Mouse (Mus musculus) embryonic facial prominence, embryonic 11.5 days (tissue): ENCODE results near the gene Evc. TPM values are rescaled to one million over a fixed set of nuclear protein-coding genes. Genes with fewer than 3 reads are reported as not detected.

Source experiments
- ATAC-seq: fragments of 200-750 bp; cut with Nextera tagmentation; replicated peaks from 2 replicates; pipeline ENCODE4 v1.8.0; 2017; ENCODE audit warnings: low read depth; ENCODE audit not compliant: insufficient number of reproducible peaks, low FRiP score, low TSS enrichment
- DNase-seq: peaks from one replicate; pipeline ENCODE4 v3.0.0-alpha.2; 2015; ENCODE audit warnings: low spot score
- H3K27ac ChIP-seq: fragments of 300-500 bp; sonication (generic); replicated peaks from 2 replicates; pipeline ENCODE4 v1.5.1; 2014; ENCODE audit warnings: mild to moderate bottlenecking, low read depth, low read length, control low read depth
- H3K27me3 ChIP-seq: fragments of 300-500 bp; sonication (generic); 2 replicates; pipeline ENCODE4 v1.6.1; 2014; ENCODE audit warnings: mild to moderate bottlenecking, low read length, moderate library complexity, mixed read lengths; ENCODE audit not compliant: control insufficient read depth, insufficient read depth
- H3K36me3 ChIP-seq: fragments of 300-500 bp; sonication (generic); replicated peaks from 2 replicates; pipeline ENCODE4 v1.6.1; 2014; ENCODE audit warnings: low read depth, mild to moderate bottlenecking, low read length, moderate library complexity, mixed read lengths; ENCODE audit not compliant: control insufficient read depth, insufficient read depth
- H3K4me1 ChIP-seq: fragments of 300-500 bp; sonication (generic); 2 replicates; pipeline ENCODE4 v1.6.1; 2014; ENCODE audit warnings: low read length, mixed read lengths; ENCODE audit not compliant: control insufficient read depth, insufficient read depth
- H3K4me2 ChIP-seq: fragments of 300-500 bp; sonication (generic); 2 replicates; pipeline ENCODE4 v1.6.1; 2014; ENCODE audit warnings: low read depth, mild to moderate bottlenecking, control low read depth, low read length, moderate library complexity
- H3K4me3 ChIP-seq: fragments of 300-500 bp; sonication (generic); 2 replicates; pipeline ENCODE4 v1.5.1; 2014; ENCODE audit warnings: low read depth, low read length, control low read depth
- H3K9ac ChIP-seq: fragments of 300-500 bp; sonication (generic); replicated peaks from 2 replicates; pipeline ENCODE4 v1.6.1; 2014; ENCODE audit warnings: mild to moderate bottlenecking, control low read depth, low read length
- H3K9me3 ChIP-seq: fragments of 300-500 bp; sonication (generic); replicated peaks from 2 replicates; pipeline ENCODE4 v1.6.1; 2016; ENCODE audit warnings: mild to moderate bottlenecking, low read length, inconsistent platforms, mixed read lengths; ENCODE audit not compliant: control insufficient read depth
- WGBS: fragments of 180-500 bp; shearing (Covaris S2); extraction: QIAGEN DNeasy Blood & Tissue Kit; methylation state at CpG from one replicate; pipeline ENCODE4 v1.1.7; 2014; 5-methylcytosine and 5-hydroxymethylcytosine counted together
- polyA plus RNA-seq: library from polyadenylated mRNA; unstranded; fragments of >200 nt; fragmentation: Nextera tagmentation; extraction: Ambion mirVana; gene quantifications from 2 replicates; pipeline ENCODE4 v1.2.1, GENCODE M21; 2014

The Evc gene
- polyA plus RNA-seq, 1 experiment from 2014 or later: 15.7 TPM

- DNase-seq (no peak), ATAC-seq (no peak)
- Histone ChIP-seq H3K4me1 (no peaks in the 10 kb centered on the region), H3K4me2 (no peak overlapping the region), H3K4me3 (no peak overlapping the region), H3K9ac (no peak overlapping the region), H3K36me3 (no peaks in the 10 kb centered on the region; the same call in none of the 2 replicates), H3K27me3 (no peaks in the 10 kb centered on the region), H3K9me3 (no peaks in the 10 kb centered on the region), H3K27ac (no peak overlapping the region)
- 85% methylated on average over 2 of the region's 2 CpGs for WGBS
These were observed 5.6 kb downstream of the Evc start for GRCm38 (mm10) chr5:37331133-37331505.

GRCm38 (mm10) chr5:37330449-37331132 lies 6.1 kb downstream of the Evc start:
- Histone ChIP-seq H3K36me3 (no peaks in the 10 kb centered on the region; the same call in none of the 2 replicates), H3K4me3 (no peak overlapping the region), H3K4me2 (no peak overlapping the region), H3K9ac (no peak overlapping the region), H3K4me1 (no peaks in the 10 kb centered on the region), H3K27me3 (no peaks in the 10 kb centered on the region), H3K9me3 (no peaks in the 10 kb centered on the region), H3K27ac (no peak overlapping the region)
- ATAC-seq: no peak
- 90% methylated on average over 8 of the region's 8 CpGs for WGBS
- no peak for DNase-seq

GRCm38 (mm10) chr5:37326675-37327074 lies 10.0 kb downstream of the Evc start:
- Histone ChIP-seq H3K9me3 (no peaks in the 10 kb centered on the region), H3K9ac (no peak overlapping the region), H3K27ac (no peak overlapping the region), H3K36me3 (no peaks in the 10 kb centered on the region; the same call in none of the 2 replicates), H3K4me2 (no peak overlapping the region), H3K4me3 (no peak overlapping the region), H3K4me1 (no peaks in the 10 kb centered on the region), H3K27me3 (no peaks in the 10 kb centered on the region)
- WGBS: 91% methylated on average over 6 of the region's 6 CpGs
- DNase-seq (no peak), ATAC-seq (no peak)

GRCm38 (mm10) chr5:37320761-37321160 lies 15.9 kb downstream of the Evc start:
- WGBS: 96% methylated on average over 4 of the region's 4 CpGs
- Histone ChIP-seq H3K36me3 (peaks cover 5% of the 10 kb centered on the region; the same call in 1 of the 2 replicates), H3K4me3 (no peak overlapping the region), H3K9me3 (no peaks in the 10 kb centered on the region), H3K27me3 (no peaks in the 10 kb centered on the region), H3K9ac (no peak overlapping the region), H3K4me1 (no peaks in the 10 kb centered on the region), H3K27ac (no peak overlapping the region), H3K4me2 (no peak overlapping the region)
- ATAC-seq: no peak
- no peak for DNase-seq

- Histone ChIP-seq H3K4me2 (no peak overlapping the region), H3K27me3 (no peaks in the 10 kb centered on the region), H3K9me3 (no peaks in the 10 kb centered on the region), H3K27ac (no peak overlapping the region), H3K4me1 (no peaks in the 10 kb centered on the region), H3K9ac (no peak overlapping the region), H3K4me3 (no peak overlapping the region), H3K36me3 (peaks cover 8% of the 10 kb centered on the region; the same call in 1 of the 2 replicates)
- 79% methylated on average over 3 of the region's 3 CpGs for whole genome bisulfite sequencing
- ATAC-seq: no peak
- DNase-seq: no peak
These were observed 16.5 kb downstream of the Evc start for GRCm38 (mm10) chr5:37320174-37320573.

GRCm38 (mm10) chr5:37318715-37319114 lies 18.0 kb downstream of the Evc start:
- H3K4me2 ChIP-seq: no peak overlapping the region
- H3K9me3 ChIP-seq: no peaks in the 10 kb centered on the region
- H3K4me3 ChIP-seq: no peak overlapping the region
- no peaks in the 10 kb centered on the region for H3K27me3 ChIP-seq
- ATAC-seq (no peak), DNase-seq (no peak)
- H3K9ac ChIP-seq: no peak overlapping the region
- 91% methylated on average over 6 of the region's 6 CpGs for WGBS
- H3K36me3 ChIP-seq: peaks cover 8% of the 10 kb centered on the region
- no peak overlapping the region for H3K27ac ChIP-seq
- no peaks in the 10 kb centered on the region for H3K4me1 ChIP-seq

GRCm38 (mm10) chr5:37312980-37313722 lies 23.5 kb downstream of the Evc start:
- 85% methylated on average over 12 of the region's 12 CpGs for WGBS
- no peak overlapping the region for H3K4me2 ChIP-seq
- ATAC-seq (no peak), DNase-seq (no peak)
- no peak overlapping the region for H3K9ac ChIP-seq
- H3K9me3 ChIP-seq: no peaks in the 10 kb centered on the region
- H3K27me3 ChIP-seq: no peaks in the 10 kb centered on the region
- H3K36me3 ChIP-seq: peaks cover 3% of the 10 kb centered on the region
- no peak overlapping the region for H3K27ac ChIP-seq
- H3K4me1 ChIP-seq: no peaks in the 10 kb centered on the region
- H3K4me3 ChIP-seq: no peak overlapping the region

- H3K9ac ChIP-seq: no peak overlapping the region
- H3K4me2 ChIP-seq: no peak overlapping the region
- H3K27me3 ChIP-seq: no peaks in the 10 kb centered on the region
- no peaks in the 10 kb centered on the region; the same call in none of the 2 replicates for H3K36me3 ChIP-seq
- ATAC-seq: no peak
- H3K4me3 ChIP-seq: no peak overlapping the region
- no peak for DNase-seq
- no peak overlapping the region for H3K27ac ChIP-seq
- WGBS: 90% methylated on average over 9 of the region's 9 CpGs
- no peaks in the 10 kb centered on the region for H3K4me1 ChIP-seq
- H3K9me3 ChIP-seq: no peaks in the 10 kb centered on the region
These were observed 26.7 kb downstream of the Evc start for GRCm38 (mm10) chr5:37310026-37310425.
